Comparison of ENCODE assay signal across 7 mouse cellular contexts in genomic region chr7:116040470-116041019, GRCm38 (mm10). TPM values are rescaled to one million over a fixed set of nuclear protein-coding genes. Genes with fewer than 3 reads are reported as not detected.
DNase-seq lines count a peak whose midpoint lies in the region; ATAC-seq lines count a peak whose summit lies in the region.

No protein-coding gene starts in this region.

- no peak overlapping the region for H3K27ac ChIP-seq in lung, embryonic 16.5 days (ENCODE audit: low read length)
- no peak overlapping the region for H3K27ac ChIP-seq in forebrain, embryonic 12.5 days
- H3K27ac ChIP-seq in limb, embryonic 12.5 days, result no peak overlapping the region
- no peak overlapping the region for H3K27ac ChIP-seq in stomach, embryonic 15.5 days

- WGBS in lung, embryonic 16.5 days, result 25% methylated on average over 15 of the region's 15 CpGs
- 16% methylated on average over 15 of the region's 15 CpGs for WGBS in forebrain, embryonic 12.5 days
- 19% methylated on average over 15 of the region's 15 CpGs for WGBS in limb, embryonic 12.5 days
- WGBS in stomach, embryonic 15.5 days, result 32% methylated on average over 15 of the region's 15 CpGs

- peak overlapping the region; percentile 99 for H3K4me2 ChIP-seq in lung, embryonic 16.5 days (ENCODE audit: low read depth, low read length)
- peak overlapping the region; percentile 99 for H3K4me2 ChIP-seq in forebrain, embryonic 12.5 days
- H3K4me2 ChIP-seq in limb, embryonic 12.5 days, result peak overlapping the region; percentile 96
- H3K4me2 ChIP-seq in stomach, embryonic 15.5 days, result peak overlapping the region; percentile 97

- no peaks in the 10 kb centered on the region for H3K9me3 ChIP-seq in lung, embryonic 16.5 days (ENCODE audit: control insufficient read depth, low read length)
- no peaks in the 10 kb centered on the region for H3K9me3 ChIP-seq in forebrain, embryonic 12.5 days
- H3K9me3 ChIP-seq in limb, embryonic 12.5 days, result no peaks in the 10 kb centered on the region
- no peaks in the 10 kb centered on the region for H3K9me3 ChIP-seq in stomach, embryonic 15.5 days

- peak overlapping the region; percentile 63 for H3K4me3 ChIP-seq in lung, embryonic 16.5 days (ENCODE audit: low read length)
- peak overlapping the region; percentile 51 for H3K4me3 ChIP-seq in forebrain, embryonic 12.5 days (replicated peaks)
- peak overlapping the region; percentile 65 for H3K4me3 ChIP-seq in limb, embryonic 12.5 days (replicated peaks)
- peak overlapping the region; percentile 49 for H3K4me3 ChIP-seq in stomach, embryonic 15.5 days (replicated peaks)

- no peak for ATAC-seq in lung, embryonic 16.5 days (ENCODE audit: low read depth)
- ATAC-seq in forebrain, embryonic 12.5 days (ENCODE audit: low FRiP score), result no peak
- ATAC-seq in limb, embryonic 12.5 days (ENCODE audit: insufficient number of reproducible peaks, insufficient read depth, low FRiP score, low TSS enrichment, low read depth), result no peak
- ATAC-seq in stomach, embryonic 15.5 days (ENCODE audit: insufficient read depth, low FRiP score, low read depth), result no peak

- peaks cover 32% of the 10 kb centered on the region for H3K27me3 ChIP-seq in lung, embryonic 16.5 days (ENCODE audit: control insufficient read depth, insufficient read depth, low read depth, low read length)
- H3K27me3 ChIP-seq in forebrain, embryonic 12.5 days, result peaks cover 30% of the 10 kb centered on the region
- H3K27me3 ChIP-seq in limb, embryonic 12.5 days, result peaks cover 52% of the 10 kb centered on the region
- peaks cover 26% of the 10 kb centered on the region for H3K27me3 ChIP-seq in stomach, embryonic 15.5 days (replicated peaks)

- H3K9ac ChIP-seq in lung, embryonic 16.5 days (ENCODE audit: low read length), result no peak overlapping the region
- H3K9ac ChIP-seq in forebrain, embryonic 12.5 days, result no peak overlapping the region
- H3K9ac ChIP-seq in limb, embryonic 12.5 days (replicated peaks), result no peak overlapping the region
- H3K9ac ChIP-seq in stomach, embryonic 15.5 days, result no peak overlapping the region

- no peaks in the 10 kb centered on the region for H3K36me3 ChIP-seq in lung, embryonic 16.5 days (ENCODE audit: control insufficient read depth, insufficient read depth, low read length)
- no peaks in the 10 kb centered on the region for H3K36me3 ChIP-seq in forebrain, embryonic 12.5 days (replicated peaks)
- no peaks in the 10 kb centered on the region for H3K36me3 ChIP-seq in limb, embryonic 12.5 days
- H3K36me3 ChIP-seq in stomach, embryonic 15.5 days, result no peaks in the 10 kb centered on the region

- peaks cover 17% of the 10 kb centered on the region for H3K4me1 ChIP-seq in lung, embryonic 16.5 days (replicated peaks; ENCODE audit: control insufficient read depth, insufficient read depth, low read length)
- peaks cover 46% of the 10 kb centered on the region for H3K4me1 ChIP-seq in forebrain, embryonic 12.5 days
- peaks cover 25% of the 10 kb centered on the region for H3K4me1 ChIP-seq in limb, embryonic 12.5 days (replicated peaks)
- peaks cover 10% of the 10 kb centered on the region for H3K4me1 ChIP-seq in stomach, embryonic 15.5 days

- DNase-seq in lung, adult 18-20 months, result no peak
- no peak for DNase-seq in ovary, postnatal 10 days (ENCODE audit: low spot score)
- DNase-seq in layer of hippocampus, postnatal 25 days (ENCODE audit: extremely low spot score in 1 of 2, low spot score in 1 of 2), result no peak

RNA-seq across cellular contexts. Expression of gene 1110004F10Rik, which starts 1.3 kb away (rescaled TPM):
- polyA plus RNA-seq in lung, embryonic 16.5 days (2015; fragmentation: Nextera tagmentation; extraction: Ambion mirVana), result 246 and 249 TPM in 2 replicates
- 342 TPM in 2 replicates for polyA plus RNA-seq in forebrain, embryonic 12.5 days (2016; fragmentation: Nextera tagmentation; extraction: Ambion mirVana)
- 318 and 335 TPM in 2 replicates for polyA plus RNA-seq in limb, embryonic 12.5 days (2016; fragmentation: Nextera tagmentation; extraction: Ambion mirVana)
- polyA plus RNA-seq in stomach, embryonic 15.5 days (2015; fragmentation: Nextera tagmentation; extraction: Ambion mirVana), result 226 and 230 TPM in 2 replicates
- 100 to 1,000 TPM; 106 to 108 TPM for total RNA-seq in layer of hippocampus, postnatal 25 days (2021)

RNA-seq across cellular contexts. Expression of gene Sox6, which starts 1.9 kb away (rescaled TPM):
- 20.7 and 20.9 TPM in 2 replicates for polyA plus RNA-seq in lung, embryonic 16.5 days (2015; fragmentation: Nextera tagmentation; extraction: Ambion mirVana)
- 134 and 138 TPM in 2 replicates for polyA plus RNA-seq in forebrain, embryonic 12.5 days (2016; fragmentation: Nextera tagmentation; extraction: Ambion mirVana)
- 77.9 and 91.5 TPM in 2 replicates for polyA plus RNA-seq in limb, embryonic 12.5 days (2016; fragmentation: Nextera tagmentation; extraction: Ambion mirVana)
- polyA plus RNA-seq in stomach, embryonic 15.5 days (2015; fragmentation: Nextera tagmentation; extraction: Ambion mirVana), result 36.3 and 42.4 TPM in 2 replicates
- 10 to 100 TPM; 23.8 to 32.4 TPM for total RNA-seq in layer of hippocampus, postnatal 25 days (2021)

RNA-seq across cellular contexts. Expression of gene Gm4353, which starts 43.9 kb away (rescaled TPM):
- polyA plus RNA-seq in lung, embryonic 16.5 days (2015; fragmentation: Nextera tagmentation; extraction: Ambion mirVana), result 1.3 and 1.5 TPM in 2 replicates
- 0.68 TPM in 2 replicates for polyA plus RNA-seq in forebrain, embryonic 12.5 days (2016; fragmentation: Nextera tagmentation; extraction: Ambion mirVana)
- 1.5 and 1.6 TPM in 2 replicates for polyA plus RNA-seq in limb, embryonic 12.5 days (2016; fragmentation: Nextera tagmentation; extraction: Ambion mirVana)
- 0.46 and 3.0 TPM in 2 replicates for polyA plus RNA-seq in stomach, embryonic 15.5 days (2015; fragmentation: Nextera tagmentation; extraction: Ambion mirVana)
- 1 to 10 TPM; 2.3 to 2.4 TPM for total RNA-seq in layer of hippocampus, postnatal 25 days (2021)
